Mouse (Mus musculus) hindbrain, embryonic 15.5 days (tissue): ENCODE measurements at regions not wholly inside any gene's neighbourhood (a gene's known extent, or its start where the extent isn't known, plus 50 kb on each side); places are given as distances from the start of the nearest gene placed in this dataset.

Experiments
- ATAC-seq: fragments of 200-750 bp; cut with Nextera tagmentation; 2 replicates; pipeline ENCODE4 v1.8.0; 2017; ENCODE audit warnings: low read depth, moderate number of reproducible peaks, moderate TSS enrichment; ENCODE audit not compliant: low FRiP score
- H3K27ac ChIP-seq: fragments of 300-500 bp; sonication (generic); replicated peaks from 2 replicates; pipeline ENCODE4 v1.5.1; 2015; ENCODE audit warnings: mild to moderate bottlenecking, inconsistent platforms
- H3K27me3 ChIP-seq: fragments of 300-500 bp; sonication (generic); 2 replicates; pipeline ENCODE4 v1.6.1; 2015; ENCODE audit warnings: control low read depth, inconsistent platforms
- H3K36me3 ChIP-seq: fragments of 300-500 bp; sonication (generic); 2 replicates; pipeline ENCODE4 v1.6.1; 2015; ENCODE audit warnings: control low read depth, inconsistent platforms
- H3K4me1 ChIP-seq: fragments of 300-500 bp; sonication (generic); replicated peaks from 2 replicates; pipeline ENCODE4 v1.6.1; 2015; ENCODE audit warnings: control low read depth, inconsistent platforms
- H3K4me2 ChIP-seq: fragments of 300-500 bp; sonication (generic); 2 replicates; pipeline ENCODE4 v1.6.1; 2015; ENCODE audit warnings: moderate library complexity, mild to moderate bottlenecking, inconsistent platforms
- H3K4me3 ChIP-seq: fragments of 300-500 bp; sonication (generic); 2 replicates; pipeline ENCODE4 v1.5.1; 2015; ENCODE audit warnings: mild to moderate bottlenecking, inconsistent platforms
- H3K9ac ChIP-seq: fragments of 300-500 bp; sonication (generic); 2 replicates; pipeline ENCODE4 v1.6.1; 2015; ENCODE audit warnings: inconsistent platforms
- H3K9me3 ChIP-seq: fragments of 300-500 bp; sonication (generic); 2 replicates; pipeline ENCODE4 v1.6.1; 2016; ENCODE audit warnings: control low read depth, inconsistent platforms
- WGBS: fragments of 180-500 bp; shearing (Covaris S2); methylation state at CpG from one replicate; pipeline ENCODE4 v1.1.7; 2015; 5-methylcytosine and 5-hydroxymethylcytosine counted together

DNA sequence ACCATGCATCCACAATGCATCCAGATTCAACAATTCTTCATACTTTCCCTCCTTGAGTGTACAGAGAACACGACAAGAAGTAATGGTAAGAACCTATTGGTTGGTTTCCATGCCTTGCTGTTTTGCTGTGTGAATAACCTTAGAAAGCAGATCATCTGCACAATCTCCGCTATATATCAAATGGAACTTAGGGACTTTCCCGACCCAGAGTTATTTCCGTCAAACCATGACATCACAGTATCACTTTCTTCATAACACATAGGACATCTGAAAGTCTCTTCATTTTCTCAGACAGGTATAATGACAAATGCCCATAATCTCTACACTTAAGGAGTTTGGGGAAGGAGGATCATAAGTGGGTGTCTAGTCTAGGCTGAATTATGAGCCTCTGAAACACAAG is 132.3 kb upstream of the Adgrl4 start:
- ATAC-seq, result no peak
- Histone ChIP-seq H3K27me3 (no peaks in the 10 kb centered on the region), H3K4me2 (no peak overlapping the region), H3K9ac (no peak overlapping the region), H3K9me3 (no peaks in the 10 kb centered on the region), H3K36me3 (no peaks in the 10 kb centered on the region), H3K4me1 (no peaks in the 10 kb centered on the region), H3K27ac (no peak overlapping the region), H3K4me3 (no peak overlapping the region)
- 91% methylated on average over 4 of the region's 4 CpGs for WGBS

DNA sequence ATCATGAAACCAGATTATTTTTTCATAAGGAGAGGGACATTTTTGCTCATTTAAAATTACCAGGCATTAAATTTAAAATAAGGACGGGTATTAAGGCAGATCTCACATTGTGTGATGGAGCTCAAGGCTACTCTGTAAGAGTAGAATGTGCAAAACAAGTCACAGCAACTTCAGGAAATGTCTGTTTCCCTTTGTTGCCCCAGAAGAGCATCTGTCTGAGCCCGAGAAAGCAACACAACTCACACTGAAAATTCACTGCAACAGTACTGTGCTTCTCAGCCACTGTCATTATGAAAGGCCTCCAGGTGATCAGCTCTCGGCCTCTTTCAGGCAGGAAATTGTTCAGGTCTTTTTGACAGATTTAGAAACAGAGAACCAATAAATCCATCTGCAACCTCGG is 129.7 kb upstream of the Adgrl4 start:
- no peaks in the 10 kb centered on the region for H3K36me3 ChIP-seq
- H3K9ac ChIP-seq, result no peak overlapping the region
- ATAC-seq, result no peak
- no peak overlapping the region for H3K4me3 ChIP-seq
- no peak overlapping the region for H3K27ac ChIP-seq
- H3K4me1 ChIP-seq, result no peaks in the 10 kb centered on the region
- no peaks in the 10 kb centered on the region for H3K27me3 ChIP-seq
- 52% methylated on average over 4 of the region's 4 CpGs for WGBS
- H3K9me3 ChIP-seq, result no peaks in the 10 kb centered on the region
- H3K4me2 ChIP-seq, result no peak overlapping the region

DNA sequence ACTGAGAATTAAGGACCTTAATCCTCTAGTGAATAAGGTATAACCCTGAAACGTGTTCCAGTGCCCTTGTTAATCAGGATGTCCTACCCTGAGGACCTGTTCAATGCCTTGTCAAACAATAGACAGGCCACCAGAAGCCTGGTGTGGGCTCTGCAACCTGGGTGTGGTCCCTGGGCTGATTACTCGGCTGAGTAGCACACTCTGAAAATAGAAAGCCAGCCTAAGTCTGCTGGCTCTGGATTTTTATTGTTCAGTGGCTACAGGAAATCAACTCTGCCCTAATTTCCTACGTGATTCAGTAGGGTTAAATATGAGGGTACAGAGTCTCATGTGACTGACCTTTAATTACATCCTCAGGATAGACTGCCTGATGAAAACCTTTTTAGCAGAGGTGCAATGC is 113.9 kb upstream of the Adgrl4 start:
- H3K4me2 ChIP-seq, result no peak overlapping the region
- ATAC-seq, result no peak
- no peak overlapping the region for H3K9ac ChIP-seq

DNA sequence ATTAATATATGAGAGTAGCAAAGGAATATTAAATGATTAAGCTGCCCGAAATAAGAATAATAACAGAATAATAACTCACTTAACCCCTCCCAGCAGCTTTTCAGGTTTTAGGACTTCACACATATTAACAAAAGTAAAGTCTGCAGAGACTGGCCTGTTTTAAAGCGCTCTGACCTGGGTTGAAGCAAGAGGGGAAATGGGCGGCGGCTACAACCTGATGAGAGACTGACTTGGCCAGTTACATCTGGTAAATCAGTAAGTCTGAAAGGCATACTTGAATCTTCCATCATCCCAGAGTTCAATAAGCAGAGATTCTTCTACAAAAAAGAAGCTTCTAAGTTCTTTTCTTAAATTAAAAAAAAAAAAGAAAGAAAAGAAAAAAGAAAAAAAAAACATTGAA is 107.9 kb upstream of the Adgrl4 start:
- no peak for ATAC-seq
- H3K27ac ChIP-seq, result no peak overlapping the region
- H3K9me3 ChIP-seq, result no peaks in the 10 kb centered on the region
- no peak overlapping the region for H3K9ac ChIP-seq
- no peaks in the 10 kb centered on the region for H3K36me3 ChIP-seq
- no peak overlapping the region for H3K4me3 ChIP-seq
- WGBS, result 92% methylated on average over 4 of the region's 4 CpGs
- no peak overlapping the region for H3K4me2 ChIP-seq
- no peaks in the 10 kb centered on the region for H3K27me3 ChIP-seq
- peaks cover 16% of the 10 kb centered on the region for H3K4me1 ChIP-seq

More for the DNA sequence above, 113.9 kb upstream of the Adgrl4 start:
- 31% methylated on average over 3 of the region's 3 CpGs for WGBS
- Histone ChIP-seq H3K27ac (no peak overlapping the region), H3K27me3 (no peaks in the 10 kb centered on the region), H3K36me3 (no peaks in the 10 kb centered on the region), H3K9me3 (no peaks in the 10 kb centered on the region), H3K4me1 (no peaks in the 10 kb centered on the region), H3K4me3 (no peak overlapping the region)

DNA sequence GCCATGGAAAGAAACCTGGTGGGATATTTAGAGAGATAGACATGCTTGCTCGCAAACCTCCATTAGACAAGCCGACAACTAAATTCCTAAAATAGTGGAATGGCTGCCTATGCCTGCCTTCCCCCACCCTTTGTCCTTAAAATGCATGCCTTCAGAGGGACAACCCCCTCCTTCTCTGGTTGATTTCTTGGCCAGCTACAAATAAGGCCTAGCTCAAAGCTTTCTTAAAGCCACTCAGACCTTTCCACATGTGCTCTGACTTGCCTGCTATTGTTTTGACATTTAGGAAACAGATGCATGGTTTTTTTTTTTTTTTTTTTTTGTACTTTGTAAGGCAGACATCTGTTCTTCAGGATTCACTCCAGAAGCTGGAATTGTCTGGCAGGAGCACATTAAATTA is 105.8 kb upstream of the Adgrl4 start:
- H3K4me1 ChIP-seq, result peaks cover 16% of the 10 kb centered on the region
- 71% methylated on average over 2 of the region's 2 CpGs for WGBS
- no peak for ATAC-seq

DNA sequence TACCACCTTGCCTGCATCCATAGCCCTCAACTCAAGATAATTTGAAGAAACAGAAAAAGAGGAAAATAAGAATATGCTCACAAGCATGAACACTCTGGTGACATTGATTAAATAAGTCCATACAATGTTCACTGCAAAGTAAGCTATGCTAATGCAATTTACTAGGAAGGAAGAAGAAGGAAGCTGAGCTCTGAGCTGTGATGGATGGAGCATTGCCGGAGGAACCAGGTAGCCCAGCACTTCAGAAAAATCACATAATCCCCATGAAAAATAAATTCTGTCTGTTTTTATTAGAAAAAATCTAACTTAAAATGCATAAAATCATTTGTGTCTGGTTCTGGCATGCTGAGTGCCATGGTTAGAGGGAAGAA is 105.4 kb upstream of the Adgrl4 start:
- H3K9ac ChIP-seq, result no peak overlapping the region
- H3K36me3 ChIP-seq, result no peaks in the 10 kb centered on the region
- no peak for ATAC-seq
- no peaks in the 10 kb centered on the region for H3K9me3 ChIP-seq
- WGBS, result 69% methylated on average over 1 of the region's 1 CpGs
- H3K27ac ChIP-seq, result 0 out of 2 replicates have a peak overlapping the region, but pooled peaks have one; percentile 34
- no peaks in the 10 kb centered on the region for H3K27me3 ChIP-seq
- H3K4me2 ChIP-seq, result no peak overlapping the region
- H3K4me3 ChIP-seq, result no peak overlapping the region
- peaks cover 16% of the 10 kb centered on the region for H3K4me1 ChIP-seq

More for the DNA sequence above, 105.8 kb upstream of the Adgrl4 start:
- Histone ChIP-seq H3K4me3 (no peak overlapping the region), H3K9ac (no peak overlapping the region), H3K27ac (no peak overlapping the region), H3K4me2 (no peak overlapping the region), H3K36me3 (no peaks in the 10 kb centered on the region), H3K27me3 (no peaks in the 10 kb centered on the region), H3K9me3 (no peaks in the 10 kb centered on the region)

DNA sequence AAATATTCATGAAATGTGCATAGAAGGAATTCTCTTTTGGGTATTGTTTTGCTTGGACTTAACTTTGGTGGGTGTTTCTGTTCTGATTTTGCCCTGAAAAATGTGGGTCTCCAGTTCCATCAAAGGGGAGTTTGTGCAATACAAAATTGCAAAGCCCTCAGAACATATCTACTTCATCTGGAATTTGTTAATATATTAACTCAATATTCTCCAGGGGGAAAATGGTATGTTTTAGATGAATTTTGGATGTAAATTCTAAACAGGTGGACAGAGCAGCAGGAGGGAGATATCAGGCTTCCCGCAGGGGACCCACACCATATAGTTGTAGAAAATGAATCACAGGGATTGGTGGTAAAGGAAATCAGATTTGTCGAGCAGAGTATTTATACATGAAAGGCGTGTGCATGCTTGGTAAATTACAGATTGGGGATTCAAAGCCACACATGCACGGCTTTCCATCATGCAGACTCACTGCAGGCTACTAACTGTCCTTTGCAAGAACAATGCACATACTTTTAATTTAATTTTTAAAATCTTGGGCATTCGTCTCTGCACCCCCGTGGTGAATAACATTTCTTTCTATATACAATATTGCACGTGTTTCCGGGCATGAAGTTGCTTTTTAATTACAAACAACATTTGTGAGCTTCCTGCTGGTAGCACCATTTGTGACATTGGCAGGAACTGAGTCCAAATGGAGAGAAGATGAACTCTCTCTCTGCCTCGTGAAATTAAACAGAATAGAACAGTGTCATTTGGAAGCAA is 104.8 kb upstream of the Adgrl4 start:
- Histone ChIP-seq H3K9ac (no peak overlapping the region), H3K36me3 (no peaks in the 10 kb centered on the region), H3K27ac (no peak overlapping the region), H3K4me2 (no peak overlapping the region), H3K9me3 (no peaks in the 10 kb centered on the region), H3K27me3 (no peaks in the 10 kb centered on the region), H3K4me1 (peaks cover 16% of the 10 kb centered on the region), H3K4me3 (no peak overlapping the region)
- WGBS, result 49% methylated on average over 9 of the region's 9 CpGs
- ATAC-seq, result no peak

DNA sequence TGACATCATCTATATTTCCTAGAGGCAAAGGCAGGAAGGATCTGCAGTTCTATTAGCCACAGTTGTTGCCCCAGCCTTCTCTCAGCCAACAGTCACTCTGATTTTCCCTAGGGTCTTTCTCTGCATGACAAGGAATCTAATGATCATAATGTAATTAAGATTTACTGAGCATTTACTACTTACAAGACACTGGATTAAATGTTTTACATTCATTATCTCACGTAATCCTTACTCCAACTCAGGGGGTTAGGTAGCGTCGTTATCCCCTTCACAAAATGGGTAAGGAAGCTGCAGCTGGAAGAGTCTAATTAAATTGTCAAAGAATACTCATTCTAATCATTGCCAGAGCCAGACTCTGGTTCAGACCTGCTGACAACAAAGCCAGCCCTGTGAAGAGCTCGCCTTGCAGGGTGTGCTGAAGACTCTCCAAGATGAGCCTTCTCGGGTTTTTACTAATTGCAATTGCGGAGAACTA is 103.8 kb upstream of the Adgrl4 start:
- Histone ChIP-seq H3K4me1 (peaks cover 16% of the 10 kb centered on the region), H3K9me3 (no peaks in the 10 kb centered on the region), H3K4me2 (0 out of 2 replicates have a peak overlapping the region, but pooled peaks have one; percentile 10), H3K27ac (0 out of 2 replicates have a peak overlapping the region, but pooled peaks have one; percentile 18), H3K9ac (no peak overlapping the region), H3K27me3 (no peaks in the 10 kb centered on the region), H3K36me3 (no peaks in the 10 kb centered on the region), H3K4me3 (no peak overlapping the region)
- 26% methylated on average over 6 of the region's 6 CpGs for WGBS
- peak; percentile 59 for ATAC-seq

DNA sequence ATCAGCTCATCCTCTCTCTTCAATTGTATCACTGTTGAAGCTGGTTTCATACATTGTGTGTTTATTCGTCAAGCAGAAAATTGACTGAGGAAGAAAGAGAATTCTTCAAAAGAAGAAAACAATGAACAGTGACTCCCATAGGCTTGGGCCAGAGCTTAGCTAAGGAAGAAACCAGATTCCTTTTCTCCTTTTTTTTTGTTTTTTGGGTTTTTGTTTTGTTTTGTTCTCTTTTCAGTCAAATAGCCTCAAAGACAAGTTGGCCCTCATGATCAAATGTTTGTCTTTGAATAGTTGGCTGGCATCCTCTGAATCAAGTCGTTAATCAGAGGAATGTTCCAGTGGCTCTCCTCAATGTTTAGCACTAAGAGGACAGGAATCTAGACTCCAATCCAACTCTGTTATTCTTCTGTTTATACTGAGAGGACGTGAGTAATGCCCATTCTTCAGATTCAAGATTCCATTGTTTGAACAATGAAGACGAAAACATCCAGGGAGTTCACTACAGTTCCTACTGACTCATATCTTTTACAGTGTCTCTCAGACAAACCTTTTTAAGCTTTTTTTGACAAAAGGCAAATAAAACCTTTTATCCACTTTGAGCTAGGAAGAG is 86.1 kb upstream of the Adgrl4 start:
- Histone ChIP-seq H3K36me3 (no peaks in the 10 kb centered on the region), H3K9ac (no peak overlapping the region), H3K4me1 (no peaks in the 10 kb centered on the region), H3K27ac (no peak overlapping the region), H3K27me3 (no peaks in the 10 kb centered on the region), H3K4me2 (no peak overlapping the region), H3K9me3 (no peaks in the 10 kb centered on the region), H3K4me3 (no peak overlapping the region)
- no peak for ATAC-seq
- WGBS, result 41% methylated on average over 4 of the region's 4 CpGs

DNA sequence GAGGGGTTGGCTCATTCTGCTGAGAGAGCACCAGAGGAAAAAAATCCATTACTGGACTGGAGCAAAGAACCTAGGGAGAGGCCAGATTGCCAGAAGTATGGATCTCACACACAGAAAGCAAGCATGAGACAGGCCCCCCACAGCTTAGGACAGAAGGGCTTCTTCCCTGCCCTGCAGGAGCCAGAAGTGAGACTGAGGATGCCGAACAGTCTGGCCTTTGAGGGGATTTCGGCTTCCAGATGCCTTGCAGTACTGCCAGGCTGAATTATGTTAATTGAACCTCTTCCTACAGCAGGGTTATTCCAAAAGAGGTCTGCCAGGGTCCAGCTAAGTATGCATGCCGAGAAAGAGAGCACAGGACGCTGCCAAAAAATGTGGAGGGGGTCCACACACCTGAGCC is 71.4 kb upstream of the Adgrl4 start:
- Histone ChIP-seq H3K36me3 (no peaks in the 10 kb centered on the region), H3K9ac (no peak overlapping the region), H3K9me3 (no peaks in the 10 kb centered on the region), H3K4me1 (peaks cover 7% of the 10 kb centered on the region; the same call in 1 of the 2 replicates), H3K4me3 (no peak overlapping the region), H3K4me2 (no peak overlapping the region), H3K27ac (no peak overlapping the region), H3K27me3 (no peaks in the 10 kb centered on the region)
- 26% methylated on average over 4 of the region's 4 CpGs for WGBS
- peak; percentile 92 for ATAC-seq

DNA sequence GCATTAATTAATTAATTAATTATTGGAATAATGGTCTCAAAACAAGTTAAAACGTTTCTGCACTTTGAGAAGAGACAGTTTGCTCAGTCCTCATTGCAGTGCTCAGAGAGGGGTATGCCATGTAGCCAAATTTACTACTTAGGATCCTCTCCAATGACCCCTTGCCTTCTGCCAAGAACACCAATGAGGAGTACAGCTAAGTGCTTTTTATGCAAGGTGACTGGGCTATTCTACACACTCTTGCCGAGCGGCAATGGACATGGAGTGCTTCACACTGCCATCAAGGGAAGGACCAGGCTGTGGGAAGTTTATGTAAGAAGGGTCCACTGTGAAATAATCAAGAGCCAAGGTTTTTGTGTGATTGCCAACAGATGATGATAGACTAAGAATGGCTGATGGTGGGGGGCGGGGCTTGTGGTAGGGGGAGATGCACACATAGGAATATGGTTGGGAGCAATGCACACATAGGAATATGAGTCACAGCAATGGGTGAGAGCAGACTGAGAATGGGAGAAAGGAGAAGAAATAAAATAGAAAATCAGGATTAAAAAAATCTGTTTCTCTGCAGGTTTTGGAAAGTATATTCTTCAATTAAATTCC is 70.9 kb upstream of the Adgrl4 start:
- H3K36me3 ChIP-seq, result no peaks in the 10 kb centered on the region
- H3K9ac ChIP-seq, result no peak overlapping the region
- no peak overlapping the region for H3K27ac ChIP-seq
- no peak overlapping the region for H3K4me2 ChIP-seq
- H3K4me3 ChIP-seq, result no peak overlapping the region
- 61% methylated on average over 4 of the region's 4 CpGs for WGBS
- H3K4me1 ChIP-seq, result peaks cover 7% of the 10 kb centered on the region; the same call in 1 of the 2 replicates
- H3K27me3 ChIP-seq, result no peaks in the 10 kb centered on the region
- peak; percentile 84 for ATAC-seq
- H3K9me3 ChIP-seq, result no peaks in the 10 kb centered on the region

DNA sequence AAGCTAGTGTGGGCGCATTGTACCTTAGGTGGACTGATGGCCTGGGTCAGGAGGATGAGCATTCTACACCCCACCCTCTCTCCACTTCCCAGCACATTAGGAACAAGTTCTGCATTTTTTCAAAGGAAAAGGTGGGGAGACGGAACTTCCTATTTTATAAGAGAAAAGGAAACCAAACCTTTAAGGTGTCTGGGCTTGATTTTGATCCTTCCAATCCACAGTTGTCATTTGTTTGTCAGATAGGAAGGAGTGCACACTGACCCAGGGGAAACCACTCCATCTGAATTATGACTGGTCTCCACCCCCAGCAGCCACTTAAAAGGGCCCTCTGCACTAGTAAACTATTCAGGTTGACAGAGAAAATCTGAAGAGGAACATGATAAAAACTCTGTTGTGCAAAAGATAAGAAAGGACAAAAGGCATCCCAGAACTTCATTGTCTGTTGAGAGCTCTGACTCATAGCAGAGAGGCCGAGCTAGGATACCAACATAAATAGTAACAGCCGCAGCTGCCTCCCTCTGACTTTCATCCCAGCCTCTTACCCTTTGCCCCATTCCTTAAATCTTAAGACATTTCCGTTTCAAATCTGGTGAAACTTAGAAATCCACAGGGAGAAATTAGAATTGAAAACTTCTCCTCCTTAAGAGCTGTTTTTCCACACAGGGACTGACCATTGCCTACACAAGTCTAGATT is 54.2 kb upstream of the Adgrl4 start:
- H3K27me3 ChIP-seq, result no peaks in the 10 kb centered on the region
- WGBS, result 82% methylated on average over 5 of the region's 5 CpGs

More for the DNA sequence above, 54.2 kb upstream of the Adgrl4 start:
- Histone ChIP-seq H3K27ac (no peak overlapping the region), H3K4me1 (no peaks in the 10 kb centered on the region), H3K4me2 (no peak overlapping the region), H3K4me3 (no peak overlapping the region), H3K9ac (no peak overlapping the region), H3K9me3 (no peaks in the 10 kb centered on the region), H3K36me3 (no peaks in the 10 kb centered on the region)
- ATAC-seq, result no peak
